Mouse (Mus musculus) stomach, embryonic 16.5 days (tissue): Measurements from ENCODE around the gene Adamts3. TPM values are rescaled to one million over a fixed set of nuclear protein-coding genes. Genes with fewer than 3 reads are reported as not detected.

Source experiments
- ATAC-seq: fragments of 200-750 bp; cut with Nextera tagmentation; 2 replicates; pipeline ENCODE4 v1.8.0; 2017; ENCODE audit warnings: moderate number of reproducible peaks, moderate TSS enrichment; ENCODE audit not compliant: insufficient read depth, low FRiP score
- H3K27ac ChIP-seq: fragments of 300-500 bp; sonication (generic); 2 replicates; pipeline ENCODE4 v1.5.1; 2014; ENCODE audit warnings: low read length
- H3K27me3 ChIP-seq: fragments of 300-500 bp; sonication (generic); 2 replicates; pipeline ENCODE4 v1.6.1; 2014; ENCODE audit warnings: low read length, control low read depth, mixed read lengths; ENCODE audit not compliant: control insufficient read depth, insufficient read depth
- H3K36me3 ChIP-seq: fragments of 300-500 bp; sonication (generic); 2 replicates; pipeline ENCODE4 v1.6.1; 2014; ENCODE audit warnings: low read length; ENCODE audit not compliant: control insufficient read depth, insufficient read depth
- H3K4me1 ChIP-seq: fragments of 300-500 bp; sonication (generic); 2 replicates; pipeline ENCODE4 v1.6.1; 2014; ENCODE audit warnings: low read length, control low read depth, mixed read lengths; ENCODE audit not compliant: control insufficient read depth, insufficient read depth
- H3K4me2 ChIP-seq: fragments of 300-500 bp; sonication (generic); 2 replicates; pipeline ENCODE4 v1.6.1; 2014; ENCODE audit warnings: low read depth, low read length, mixed read lengths
- H3K4me3 ChIP-seq: fragments of 300-500 bp; sonication (generic); replicated peaks from 2 replicates; pipeline ENCODE4 v1.5.1; 2014; ENCODE audit warnings: mild to moderate bottlenecking, low read length
- H3K9ac ChIP-seq: fragments of 300-500 bp; sonication (generic); 2 replicates; pipeline ENCODE4 v1.6.1; 2014; ENCODE audit warnings: low read length
- H3K9me3 ChIP-seq: fragments of 300-500 bp; sonication (generic); replicated peaks from 2 replicates; pipeline ENCODE4 v1.6.1; 2016; ENCODE audit warnings: low read length, control low read depth; ENCODE audit not compliant: control insufficient read depth
- WGBS: fragments of 180-500 bp; shearing (Covaris S2); extraction: QIAGEN DNeasy Blood & Tissue Kit; methylation state at CpG from one replicate; pipeline ENCODE4 v1.1.7; 2014; 5-methylcytosine and 5-hydroxymethylcytosine counted together
- polyA plus RNA-seq: library from polyadenylated mRNA; unstranded; fragments of >200 nt; fragmentation: Nextera tagmentation; extraction: Ambion mirVana; gene quantifications from 2 replicates; pipeline ENCODE4 v1.2.1, GENCODE M21; 2015

Adamts3 gene
- polyA plus RNA-seq, 1 experiment from 2014 or later: 2.6 TPM

DNA sequence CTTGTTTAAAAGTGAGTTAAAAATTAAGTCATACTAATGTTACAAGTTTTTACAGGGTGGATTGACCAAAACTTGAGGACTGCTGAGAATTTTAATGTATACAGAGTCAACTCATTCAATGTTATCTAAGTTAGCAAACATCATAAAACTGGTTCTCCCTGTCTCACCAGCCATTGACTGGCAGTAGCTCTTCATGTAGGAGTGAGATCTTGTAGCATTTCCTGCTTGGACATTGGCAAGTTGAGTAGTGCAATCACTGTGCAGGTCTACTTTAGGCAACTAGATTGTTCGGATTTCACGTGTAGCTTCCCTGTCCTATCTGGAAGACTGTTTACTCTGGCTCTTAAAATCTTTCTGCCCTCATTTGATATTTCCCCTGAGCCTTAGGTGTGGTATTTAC lies 229.3 kb downstream of the Adamts3 start:
- peak; percentile 83 for ATAC-seq
- H3K9me3 ChIP-seq: no peaks in the 10 kb centered on the region
- H3K4me1 ChIP-seq: no peaks in the 10 kb centered on the region
- 66% methylated on average over 2 of the region's 2 CpGs for WGBS
- H3K36me3 ChIP-seq: no peaks in the 10 kb centered on the region
- H3K27ac ChIP-seq: no peak overlapping the region
- no peak overlapping the region for H3K4me3 ChIP-seq
- H3K4me2 ChIP-seq: no peak overlapping the region
- H3K9ac ChIP-seq: no peak overlapping the region
- no peaks in the 10 kb centered on the region for H3K27me3 ChIP-seq

DNA sequence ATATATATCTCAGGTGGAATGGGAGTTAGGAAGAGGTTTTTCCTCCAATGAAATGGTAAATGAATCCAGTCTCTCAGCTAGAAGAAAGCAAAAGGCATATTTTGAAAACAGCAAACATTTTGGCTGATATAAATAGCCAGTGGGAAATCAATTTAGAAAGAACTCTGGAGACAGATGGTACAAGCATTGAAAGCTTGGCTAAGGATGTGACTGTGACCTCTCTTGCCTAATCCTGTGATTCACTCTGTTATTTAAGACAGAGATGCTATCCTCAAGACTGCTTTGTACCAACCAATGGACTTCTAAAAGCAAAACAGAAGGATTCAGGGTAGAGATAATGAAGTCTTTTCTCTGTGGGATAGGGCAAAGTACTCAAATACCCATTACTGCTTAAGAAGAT lies 236.2 kb downstream of the Adamts3 start:
- no peak overlapping the region for H3K27ac ChIP-seq
- H3K9me3 ChIP-seq: no peaks in the 10 kb centered on the region

DNA sequence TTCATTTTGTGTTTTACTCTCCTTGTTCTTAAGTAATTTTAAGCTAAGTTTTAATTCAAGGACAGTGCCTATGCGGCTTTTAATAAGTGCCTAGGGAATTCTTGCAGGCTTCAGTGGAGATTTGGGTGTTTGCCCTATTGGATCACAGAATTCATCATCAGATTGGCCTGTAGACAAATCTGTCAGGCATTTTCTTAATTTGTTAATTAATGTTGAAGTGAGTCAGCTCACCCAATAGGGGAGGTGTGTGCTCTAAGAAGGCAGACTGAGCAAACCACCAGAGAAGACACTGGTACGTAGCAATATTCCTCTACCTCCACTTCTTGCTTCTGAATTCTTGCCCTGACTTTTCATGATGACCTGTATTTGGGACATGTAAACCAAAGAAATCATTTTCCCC lies 247.7 kb downstream of the Adamts3 start:
- no peak for ATAC-seq
- Histone ChIP-seq H3K4me3 (no peak overlapping the region), H3K27me3 (no peaks in the 10 kb centered on the region), H3K9me3 (no peaks in the 10 kb centered on the region), H3K9ac (no peak overlapping the region), H3K36me3 (no peaks in the 10 kb centered on the region), H3K4me2 (no peak overlapping the region), H3K27ac (no peak overlapping the region), H3K4me1 (no peaks in the 10 kb centered on the region)
- WGBS: 86% methylated on average over 2 of the region's 2 CpGs

More for the DNA sequence above, 236.2 kb downstream of the Adamts3 start:
- Histone ChIP-seq H3K9ac (no peak overlapping the region), H3K4me3 (no peak overlapping the region), H3K4me1 (no peaks in the 10 kb centered on the region), H3K36me3 (no peaks in the 10 kb centered on the region), H3K27me3 (no peaks in the 10 kb centered on the region), H3K4me2 (no peak overlapping the region)
- no peak for ATAC-seq

DNA sequence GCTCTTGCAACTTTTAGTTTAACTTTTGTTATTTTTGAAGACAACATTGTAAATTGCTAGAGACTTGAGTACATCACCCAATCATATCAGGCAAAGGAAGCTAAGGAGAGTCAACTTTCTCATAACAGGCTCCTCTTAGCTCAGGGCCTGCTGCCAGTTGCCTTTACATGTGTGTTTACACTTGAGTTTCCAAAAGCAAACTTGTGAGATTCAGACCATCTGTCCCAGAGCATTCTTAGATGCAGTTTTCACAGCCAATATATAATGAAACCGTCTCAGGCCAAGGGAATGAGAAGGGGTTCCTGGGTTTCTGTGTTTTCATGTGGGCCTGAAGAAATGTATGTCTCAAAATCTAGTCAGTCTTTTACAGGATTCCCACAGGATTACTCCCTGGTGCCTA lies 251.5 kb downstream of the Adamts3 start:
- no peaks in the 10 kb centered on the region for H3K36me3 ChIP-seq
- H3K4me2 ChIP-seq: no peak overlapping the region
- H3K4me1 ChIP-seq: no peaks in the 10 kb centered on the region
- WGBS: 32% methylated on average over 1 of the region's 1 CpGs
- H3K4me3 ChIP-seq: no peak overlapping the region
- H3K9me3 ChIP-seq: no peaks in the 10 kb centered on the region
- H3K27ac ChIP-seq: no peak overlapping the region
- no peaks in the 10 kb centered on the region for H3K27me3 ChIP-seq
- peak; percentile 62; the same call in 1 of the 2 replicates for ATAC-seq
- no peak overlapping the region for H3K9ac ChIP-seq
